Mouse (Mus musculus) liver, embryonic 14.5 days (tissue): ENCODE data around the gene Fam84b.

Experiments used
- CTCF ChIP-seq: IDR thresholded peaks from 2 replicates; pipeline ENCODE4 v1.5.1; 2016; ENCODE audit warnings: antibody characterized with exemption, low read depth, control low read depth
- EP300 ChIP-seq: IDR thresholded peaks from 2 replicates; pipeline ENCODE4 v1.6.1; 2016; ENCODE audit warnings: antibody characterized with exemption, low read depth

GRCm38 (mm10) chr15:60888724-60889123 lies 35.1 kb upstream of the Fam84b start:
- no peak for TF ChIP-seq CTCF
- TF ChIP-seq EP300, result no peak
